In the genomic region with DNA sequence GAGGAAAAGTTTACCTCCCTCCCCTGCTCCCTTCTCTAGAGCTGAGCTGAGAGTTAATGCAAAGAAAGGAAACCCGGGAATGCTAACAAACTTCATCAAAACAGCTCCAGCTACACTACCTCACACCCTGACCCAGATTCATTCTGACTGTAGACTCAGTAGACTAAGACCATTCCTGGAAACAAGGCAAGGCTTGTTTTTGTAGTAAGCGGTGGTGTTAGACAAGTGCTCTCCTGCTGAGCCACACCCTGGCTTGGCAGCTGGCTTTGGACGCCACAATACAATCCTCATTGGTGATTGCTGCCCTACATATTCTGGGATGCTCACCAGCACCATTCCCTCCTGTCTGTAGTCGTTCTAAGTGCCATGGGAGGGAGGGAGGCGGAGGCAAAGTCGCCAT, we compare ENCODE assay signal across 11 mouse cellular contexts. TPM values are rescaled to one million over a fixed set of nuclear protein-coding genes. Genes with fewer than 3 reads are reported as not detected.
DNase-seq lines count a peak whose midpoint lies in the region; ATAC-seq and TF ChIP-seq lines count a peak whose summit lies in the region.
"Had no signal": no experiment of that assay in that cellular context is flagged by ENCODE, and none has a peak within 500 bp of the region (broad histone marks: within the 10 kb centered on the region; RNA-seq: fewer than 3 reads in every experiment).

No protein-coding gene starts in this region.

- no peak for TF ChIP-seq EP300 in liver, postnatal 0 days (IDR thresholded peaks at IDR 0.05; ENCODE audit: low read depth)

- H3K27ac ChIP-seq in midbrain, embryonic 11.5 days (ENCODE audit: low read depth, low read length): no peak overlapping the region
- no peak overlapping the region for H3K27ac ChIP-seq in midbrain, embryonic 10.5 days (replicated peaks)
- no peak overlapping the region for H3K27ac ChIP-seq in midbrain, postnatal 0 days (ENCODE audit: low read depth, low read length)
- no peak overlapping the region for H3K27ac ChIP-seq in liver, postnatal 0 days (ENCODE audit: low read depth)
- H3K27ac ChIP-seq: neural tube, embryonic 12.5 days had no signal

- peak; percentile 48 for ATAC-seq in frontal cortex, adult (ENCODE audit: low TSS enrichment)
- ATAC-seq in midbrain, embryonic 11.5 days (ENCODE audit: low FRiP score): no peak
- ATAC-seq in midbrain, postnatal 0 days (ENCODE audit: low FRiP score): peak; percentile 31; the same call in 1 of the 2 replicates
- ATAC-seq in liver, postnatal 0 days: no peak
- ATAC-seq: intestine, embryonic 16.5 days had no signal

- H3K36me3 ChIP-seq in midbrain, embryonic 11.5 days (ENCODE audit: control insufficient read depth, insufficient read depth, low read length): no peaks in the 10 kb centered on the region
- peaks cover 5% of the 10 kb centered on the region for H3K36me3 ChIP-seq in midbrain, embryonic 10.5 days
- peaks cover 4% of the 10 kb centered on the region; the same call in 1 of the 2 replicates for H3K36me3 ChIP-seq in midbrain, postnatal 0 days (ENCODE audit: insufficient read depth, low read length)
- peaks cover 10% of the 10 kb centered on the region; the same call in 1 of the 2 replicates for H3K36me3 ChIP-seq in liver, postnatal 0 days (replicated peaks; ENCODE audit: insufficient read depth, low read length)

- no peak overlapping the region for H3K4me2 ChIP-seq in midbrain, embryonic 11.5 days
- no peak overlapping the region for H3K4me2 ChIP-seq in midbrain, postnatal 0 days (ENCODE audit: low read depth, low read length, poor library complexity, severe bottlenecking)
- no peak overlapping the region for H3K4me2 ChIP-seq in liver, postnatal 0 days (ENCODE audit: low read depth, low read length)
- H3K4me2 ChIP-seq: neural tube, embryonic 12.5 days had no signal

- no peaks in the 10 kb centered on the region for H3K4me1 ChIP-seq in midbrain, embryonic 11.5 days (ENCODE audit: control insufficient read depth, insufficient read depth, low read length)
- peaks cover 26% of the 10 kb centered on the region for H3K4me1 ChIP-seq in midbrain, embryonic 10.5 days
- H3K4me1 ChIP-seq in midbrain, postnatal 0 days (ENCODE audit: insufficient read depth, low read length): no peaks in the 10 kb centered on the region
- no peaks in the 10 kb centered on the region for H3K4me1 ChIP-seq in liver, postnatal 0 days (ENCODE audit: insufficient read depth)
- H3K4me1 ChIP-seq: neural tube, embryonic 12.5 days had no signal

- WGBS in midbrain, embryonic 11.5 days: 70% methylated on average over 6 of the region's 6 CpGs
- WGBS in midbrain, embryonic 10.5 days: 67% methylated on average over 6 of the region's 6 CpGs
- WGBS in midbrain, postnatal 0 days: 59% methylated on average over 6 of the region's 6 CpGs
- WGBS in liver, postnatal 0 days (ENCODE audit: insufficient replicate concordance): 80% methylated on average over 6 of the region's 6 CpGs

- H3K9ac ChIP-seq in midbrain, embryonic 11.5 days (ENCODE audit: low read length): no peak overlapping the region
- no peak overlapping the region for H3K9ac ChIP-seq in midbrain, postnatal 0 days (replicated peaks; ENCODE audit: low read length, poor library complexity, severe bottlenecking)
- no peak overlapping the region for H3K9ac ChIP-seq in liver, postnatal 0 days (replicated peaks)
- H3K9ac ChIP-seq: neural tube, embryonic 12.5 days had no signal

- H3K27me3 ChIP-seq in midbrain, embryonic 11.5 days (ENCODE audit: control insufficient read depth, insufficient read depth, low read length): no peaks in the 10 kb centered on the region
- H3K27me3 ChIP-seq in midbrain, embryonic 10.5 days (ENCODE audit: low read depth, poor library complexity, severe bottlenecking): no peaks in the 10 kb centered on the region
- no peaks in the 10 kb centered on the region for H3K27me3 ChIP-seq in midbrain, postnatal 0 days (ENCODE audit: insufficient read depth, low read length)
- no peaks in the 10 kb centered on the region for H3K27me3 ChIP-seq in liver, postnatal 0 days (ENCODE audit: insufficient read depth, low read length)
- H3K27me3 ChIP-seq: neural tube, embryonic 12.5 days had no signal

- no peaks in the 10 kb centered on the region for H3K9me3 ChIP-seq in midbrain, embryonic 11.5 days (ENCODE audit: control insufficient read depth, low read length)
- no peaks in the 10 kb centered on the region for H3K9me3 ChIP-seq in midbrain, embryonic 10.5 days (replicated peaks)
- no peaks in the 10 kb centered on the region for H3K9me3 ChIP-seq in midbrain, postnatal 0 days (ENCODE audit: low read length)
- no peaks in the 10 kb centered on the region for H3K9me3 ChIP-seq in liver, postnatal 0 days (ENCODE audit: low read length)
- H3K9me3 ChIP-seq: neural tube, embryonic 12.5 days had no signal

- no peak overlapping the region for H3K4me3 ChIP-seq in midbrain, embryonic 11.5 days (ENCODE audit: low read depth, low read length)
- H3K4me3 ChIP-seq in midbrain, embryonic 10.5 days: no peak overlapping the region
- H3K4me3 ChIP-seq in midbrain, postnatal 0 days (ENCODE audit: low read depth, low read length): no peak overlapping the region
- H3K4me3 ChIP-seq in liver, postnatal 0 days (ENCODE audit: low read depth, low read length): no peak overlapping the region
- H3K4me3 ChIP-seq: neural tube, embryonic 12.5 days had no signal

- no peak for DNase-seq in frontal cortex, postnatal 14 days (ENCODE audit: low spot score in 2 of 2)
- DNase-seq in midbrain, embryonic 11.5 days (ENCODE audit: low spot score, missing footprints): peak; percentile 84
- no peak for DNase-seq in midbrain, embryonic 10.5 days (ENCODE audit: low spot score)
- DNase-seq in cerebellum, adult 8-10 months: peak; percentile 7
- DNase-seq in midbrain, postnatal 0 days (ENCODE audit: low spot score): peak; percentile 39
- DNase-seq in right cerebral cortex, postnatal 25 days: no peak
- no peak for DNase-seq in liver, postnatal 0 days
- DNase-seq: right cerebral cortex, postnatal 14 days had no signal

- no peak for TF ChIP-seq CTCF in midbrain, postnatal 0 days (IDR thresholded peaks at IDR 0.05)
- TF ChIP-seq CTCF in liver, postnatal 0 days (IDR thresholded peaks at IDR 0.05; ENCODE audit: low read depth): no peak

RNA-seq across cellular contexts. Expression of a gene that starts 39.1 kb away (rescaled TPM):
- polyA plus RNA-seq in midbrain, embryonic 11.5 days (2014; fragmentation: Nextera tagmentation; extraction: Ambion mirVana): 0.34 and 0.36 TPM in 2 replicates
- polyA plus RNA-seq in midbrain, embryonic 10.5 days (2016; fragmentation: Nextera tagmentation; extraction: Ambion mirVana): 0.25 and 0.48 TPM in 2 replicates
- total RNA-seq in midbrain, postnatal 0 days (2014; rRNA removed): 1.1 and 1.2 TPM in 2 replicates
- 0.43 and 0.87 TPM in 2 replicates for polyA plus RNA-seq in midbrain, postnatal 0 days (2015; fragmentation: Nextera tagmentation; extraction: Ambion mirVana)
- 0.12 TPM in 1 of 2 replicates, not detected in the other for polyA plus RNA-seq in liver, postnatal 0 days (2015; fragmentation: Nextera tagmentation; extraction: Ambion mirVana)

Comparison
In these comparisons a context has a peak if more than half of its experiments do, and no peak if none do; other contexts are left out.
1. ATAC-seq: peak in frontal cortex, adult (single experiment) and midbrain, postnatal 0 days (single experiment); none in midbrain, embryonic 11.5 days (single experiment) and liver, postnatal 0 days (single experiment).
2. DNase-seq: peak in midbrain, embryonic 11.5 days (single experiment), cerebellum, adult 8-10 months (single experiment) and midbrain, postnatal 0 days (single experiment); none in frontal cortex, postnatal 14 days (0 of 2), midbrain, embryonic 10.5 days (single experiment), right cerebral cortex, postnatal 25 days (single experiment) and liver, postnatal 0 days (single experiment).